Mouse (Mus musculus): ENCODE measurements around the gene Palld. TPM values are rescaled to one million over a fixed set of nuclear protein-coding genes. Genes with fewer than 3 reads are reported as not detected.
A peak's percentile ranks its signal among the peaks of the same experiment; 100 is the strongest.

Gene Palld
- polyA plus RNA-seq, 1 experiment from 2014 or later = 7.2 TPM

DNA sequence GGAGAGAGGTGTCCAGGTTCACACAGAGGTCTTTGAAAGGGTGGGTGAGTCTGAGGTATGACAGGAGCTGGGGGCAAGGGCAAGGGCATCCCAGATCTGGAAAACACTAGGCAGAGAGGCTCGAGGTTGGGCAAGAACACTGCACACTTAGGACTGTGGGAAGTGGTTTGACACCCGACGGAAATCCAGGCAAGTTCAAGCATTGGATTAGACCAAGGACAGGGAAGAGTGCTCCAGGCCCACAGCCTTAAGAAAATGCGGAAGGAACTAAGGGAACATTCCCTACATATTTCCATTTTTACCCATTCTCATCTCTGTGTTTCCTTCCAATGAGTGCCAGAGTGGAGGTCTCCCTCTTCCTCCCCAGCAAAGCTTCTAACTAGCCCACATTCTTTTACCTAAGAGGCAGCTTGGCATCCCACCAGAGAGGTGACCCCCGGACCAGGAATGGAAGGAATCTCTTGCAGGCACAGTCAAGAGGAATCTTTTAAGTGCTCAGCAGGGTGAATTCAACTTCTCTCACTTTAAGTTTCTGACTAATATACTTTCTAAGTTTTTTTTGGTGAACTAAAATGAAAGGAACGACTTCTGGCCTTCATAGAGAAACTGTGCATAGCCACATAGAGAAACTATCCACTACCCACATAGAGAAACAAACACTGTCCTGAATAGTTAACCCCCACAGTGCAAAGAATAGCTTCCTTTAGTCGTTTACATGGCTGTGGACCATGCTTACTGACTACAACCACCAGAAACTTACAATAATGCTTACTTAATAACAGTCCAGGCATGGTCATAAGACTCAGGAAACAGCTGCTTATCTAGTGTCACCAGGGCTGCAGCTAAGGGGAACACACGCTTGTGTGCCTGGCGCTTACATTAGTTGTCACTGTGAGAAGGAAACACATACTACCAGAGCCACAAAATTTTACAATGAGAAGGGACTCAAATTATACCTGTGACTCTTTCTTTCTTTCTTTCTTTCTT lies 286.5 kb downstream of the Palld start:
- Histone ChIP-seq H3K36me3 (ENCODE audit: inconsistent target) (no peaks in the 10 kb centered on the region), H3K79me2 (ENCODE audit: inconsistent target) (no peaks in the 10 kb centered on the region), H3K4me3 (ENCODE audit: inconsistent target) (no peak overlapping the region), H3K27ac (peak overlapping the region; percentile 29)
- 63% methylated on average over 9 of the region's 9 CpGs for WGBS (ENCODE audit: missing documents)

DNA sequence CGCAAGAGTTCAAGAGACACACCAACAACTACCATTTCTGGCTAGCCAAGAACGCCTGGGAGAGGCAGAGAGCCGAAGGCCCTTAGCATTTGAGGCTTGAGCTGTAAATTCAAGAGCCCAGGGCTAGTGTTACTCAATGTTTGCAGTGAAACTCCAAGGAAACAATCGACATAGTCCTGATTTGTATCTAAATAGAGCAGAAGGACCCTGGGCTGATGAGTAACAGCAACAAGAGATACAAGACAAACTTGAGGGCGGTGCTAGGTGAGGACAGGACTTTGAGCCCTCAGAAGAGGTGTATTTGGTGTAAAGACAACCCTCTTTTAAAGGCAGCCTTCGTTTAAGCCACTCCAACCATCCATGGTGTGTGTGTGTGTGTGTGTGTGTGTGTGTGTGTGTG lies 290.7 kb downstream of the Palld start:
- no peak overlapping the region for H3K27ac ChIP-seq
- WGBS (ENCODE audit: missing documents) = 90% methylated on average over 6 of the region's 6 CpGs
- no peaks in the 10 kb centered on the region for H3K36me3 ChIP-seq (ENCODE audit: inconsistent target)
- H3K4me3 ChIP-seq (ENCODE audit: inconsistent target) = no peak overlapping the region
- no peaks in the 10 kb centered on the region for H3K79me2 ChIP-seq (ENCODE audit: inconsistent target)

DNA sequence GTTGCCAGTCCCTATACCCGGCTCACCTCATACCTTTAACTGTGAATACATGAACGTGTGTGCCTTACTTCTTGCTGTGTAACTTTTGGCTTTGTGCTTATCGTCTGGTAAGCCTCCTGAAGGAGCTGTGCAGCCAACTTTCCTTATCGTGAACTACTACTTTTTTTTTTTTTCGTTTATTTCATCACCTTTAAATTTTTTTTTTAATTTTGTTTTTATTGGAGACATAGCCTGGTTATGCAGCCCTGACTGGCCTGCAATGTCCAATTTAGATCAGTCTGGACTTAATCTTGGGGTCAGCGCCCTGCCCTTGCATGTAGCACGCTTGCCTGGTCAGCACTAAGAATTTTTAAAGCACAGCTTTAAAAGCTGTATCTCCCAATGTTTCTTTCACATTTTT lies 291.4 kb downstream of the Palld start:
- H3K4me3 ChIP-seq (ENCODE audit: inconsistent target) = no peak overlapping the region
- no peak overlapping the region for H3K27ac ChIP-seq
- WGBS (ENCODE audit: missing documents) = 92% methylated on average over 7 of the region's 7 CpGs
- H3K36me3 ChIP-seq (ENCODE audit: inconsistent target) = no peaks in the 10 kb centered on the region
- H3K79me2 ChIP-seq (ENCODE audit: inconsistent target) = no peaks in the 10 kb centered on the region

DNA sequence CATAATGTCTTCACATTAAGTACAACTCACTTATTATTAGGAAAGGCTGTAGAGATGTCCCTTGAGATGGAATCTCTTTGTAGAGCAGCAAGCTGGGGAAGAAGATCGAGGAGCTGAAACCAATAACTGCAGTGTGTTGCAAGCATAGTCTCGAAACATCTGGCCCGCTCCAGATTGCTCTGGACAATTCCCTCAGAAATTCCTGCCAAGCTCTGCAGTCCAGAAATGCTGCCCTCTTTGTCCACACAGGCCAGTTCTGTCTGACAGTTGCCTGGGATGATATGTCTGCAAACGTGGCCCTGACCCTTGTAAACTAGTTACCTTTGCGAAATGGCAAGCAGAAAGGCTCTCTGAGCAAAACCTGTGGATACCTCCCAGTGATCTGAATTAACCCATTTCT lies 291.9 kb downstream of the Palld start:
- 91% methylated on average over 5 of the region's 5 CpGs for WGBS (ENCODE audit: missing documents)
- H3K36me3 ChIP-seq (ENCODE audit: inconsistent target) = no peaks in the 10 kb centered on the region
- no peak overlapping the region for H3K27ac ChIP-seq
- no peaks in the 10 kb centered on the region for H3K79me2 ChIP-seq (ENCODE audit: inconsistent target)
- no peak overlapping the region for H3K4me3 ChIP-seq (ENCODE audit: inconsistent target)

DNA sequence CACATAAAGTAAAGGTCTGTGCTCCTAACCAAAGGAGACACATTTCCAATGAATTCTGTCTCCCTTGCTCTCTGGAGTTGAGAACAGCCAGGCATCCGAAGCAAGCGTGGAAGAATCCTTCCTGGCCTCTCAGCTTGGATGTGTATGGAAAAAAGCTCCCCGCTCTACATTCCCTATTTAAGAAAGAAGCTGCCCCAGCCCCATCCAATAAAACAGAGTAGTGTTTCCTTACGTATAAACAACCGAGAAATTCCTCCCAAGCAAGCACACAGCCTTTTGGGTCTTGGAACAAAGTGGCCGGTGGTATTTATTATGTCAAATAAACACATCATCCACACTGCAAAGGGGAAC lies 295.1 kb downstream of the Palld start:
- Histone ChIP-seq H3K4me3 (ENCODE audit: inconsistent target) (no peak overlapping the region), H3K27ac (peak overlapping the region; percentile 40), H3K36me3 (ENCODE audit: inconsistent target) (no peaks in the 10 kb centered on the region), H3K79me2 (ENCODE audit: inconsistent target) (no peaks in the 10 kb centered on the region)
- 87% methylated on average over 6 of the region's 6 CpGs for WGBS (ENCODE audit: missing documents)

DNA sequence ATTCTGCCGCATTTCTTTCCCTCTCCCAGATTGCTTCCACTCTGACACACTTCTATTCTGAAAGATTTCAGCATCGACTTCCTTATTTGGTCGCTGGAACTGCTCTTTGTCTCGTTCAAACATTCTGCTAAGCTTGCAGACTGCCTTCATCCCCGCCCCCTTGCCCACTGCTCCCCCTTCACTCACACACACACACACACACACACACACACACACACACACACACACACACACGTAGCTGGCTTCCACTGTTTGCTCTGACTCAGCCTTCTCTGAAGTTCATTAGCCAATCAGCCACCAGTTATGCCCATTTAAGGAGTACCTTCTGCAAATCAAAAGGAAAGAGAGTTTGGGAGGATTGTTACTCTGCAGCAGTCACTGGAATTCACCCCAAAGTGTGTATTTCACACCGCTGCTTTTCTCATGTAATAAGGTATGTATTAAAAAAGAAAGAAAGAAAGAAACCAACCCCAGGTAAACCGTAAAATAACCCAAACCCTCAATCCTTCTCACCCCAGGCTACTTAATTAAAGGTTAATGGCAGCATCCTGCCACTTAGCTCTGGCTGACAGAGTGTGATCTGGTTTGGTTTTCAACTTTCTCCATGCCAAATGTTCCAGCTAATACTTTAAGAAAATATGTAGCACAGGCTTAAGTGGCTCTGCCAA lies 295.6 kb downstream of the Palld start:
- Histone ChIP-seq H3K4me3 (ENCODE audit: inconsistent target) (no peak overlapping the region), H3K27ac (peak overlapping the region; percentile 43), H3K79me2 (ENCODE audit: inconsistent target) (no peaks in the 10 kb centered on the region), H3K36me3 (ENCODE audit: inconsistent target) (no peaks in the 10 kb centered on the region)
- 12% methylated on average over 6 of the region's 8 CpGs for WGBS (ENCODE audit: missing documents)

DNA sequence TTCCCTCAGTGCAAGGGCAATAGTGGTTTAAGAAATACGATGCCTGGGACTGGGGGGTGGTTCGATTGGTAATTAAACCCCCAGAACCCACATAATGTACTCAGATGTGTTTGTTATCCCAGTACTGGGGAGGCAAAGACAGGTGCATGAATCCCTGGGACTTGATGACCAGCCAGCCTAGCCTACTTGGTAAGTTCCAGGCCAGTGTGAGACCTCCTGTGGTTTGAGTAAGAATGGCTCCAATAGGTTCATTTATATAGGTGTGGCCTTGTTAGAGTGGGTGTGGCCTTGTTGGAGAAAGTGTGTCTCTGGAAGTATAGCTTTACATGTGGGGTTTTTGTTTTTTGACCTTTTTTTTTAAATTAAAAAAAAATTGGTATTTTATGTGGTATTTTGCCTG lies 297.6 kb downstream of the Palld start:
- no peak overlapping the region for H3K27ac ChIP-seq
- WGBS (ENCODE audit: missing documents) = 100% methylated on average over 2 of the region's 2 CpGs
- H3K36me3 ChIP-seq (ENCODE audit: inconsistent target) = no peaks in the 10 kb centered on the region
- H3K79me2 ChIP-seq (ENCODE audit: inconsistent target) = no peaks in the 10 kb centered on the region
- no peak overlapping the region for H3K4me3 ChIP-seq (ENCODE audit: inconsistent target)

DNA sequence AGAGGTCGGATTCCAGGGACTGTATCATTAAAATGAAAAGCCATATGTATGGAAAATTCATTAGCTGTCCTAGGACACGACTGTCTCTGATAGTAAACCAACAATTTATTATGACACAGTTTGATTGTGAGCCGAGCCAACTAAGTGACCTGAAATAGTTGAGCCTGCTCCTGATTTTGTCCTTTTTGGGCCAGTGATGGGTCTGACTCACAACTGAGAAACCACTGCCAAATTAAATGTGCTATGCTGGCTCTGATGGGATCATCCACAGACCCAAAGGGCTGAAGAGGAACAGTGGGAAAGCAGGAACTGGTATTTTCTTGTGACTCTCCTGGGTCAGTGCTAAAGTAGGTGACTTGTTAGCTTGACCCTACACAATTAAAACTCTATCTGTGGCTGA lies 305.6 kb downstream of the Palld start:
- Histone ChIP-seq H3K27ac (no peak overlapping the region), H3K4me3 (ENCODE audit: inconsistent target) (no peak overlapping the region), H3K36me3 (ENCODE audit: inconsistent target) (no peaks in the 10 kb centered on the region), H3K79me2 (ENCODE audit: inconsistent target) (no peaks in the 10 kb centered on the region)
- WGBS (ENCODE audit: missing documents) = 87% methylated on average over 3 of the region's 3 CpGs

DNA sequence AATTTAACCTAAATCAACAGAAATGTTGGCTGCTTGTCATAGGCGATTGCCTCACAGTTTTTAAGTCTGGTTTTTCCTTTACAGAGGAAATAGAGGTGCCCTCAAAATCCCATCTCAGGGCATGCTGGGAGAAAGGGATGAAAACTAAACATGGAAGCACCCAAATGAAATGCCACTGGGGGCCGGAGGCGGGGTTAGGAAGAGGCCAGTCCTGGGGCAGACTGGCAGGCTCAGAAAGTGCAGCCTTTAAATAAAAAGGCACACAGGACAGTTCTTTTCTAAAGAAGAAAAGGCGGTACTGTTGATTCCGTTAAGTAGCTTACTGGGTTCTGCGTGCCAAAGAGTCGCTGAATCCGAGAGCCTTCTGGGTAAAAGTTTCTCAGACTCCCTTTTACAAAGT lies 311.0 kb downstream of the Palld start:
- no peak overlapping the region for H3K27ac ChIP-seq
- 66% methylated on average over 8 of the region's 8 CpGs for WGBS (ENCODE audit: missing documents)
- H3K79me2 ChIP-seq (ENCODE audit: inconsistent target) = no peaks in the 10 kb centered on the region
- 0 out of 2 replicates have a peak overlapping the region, but pooled peaks have one; percentile 59 for H3K4me3 ChIP-seq (ENCODE audit: inconsistent target)
- no peaks in the 10 kb centered on the region for H3K36me3 ChIP-seq (ENCODE audit: inconsistent target)

DNA sequence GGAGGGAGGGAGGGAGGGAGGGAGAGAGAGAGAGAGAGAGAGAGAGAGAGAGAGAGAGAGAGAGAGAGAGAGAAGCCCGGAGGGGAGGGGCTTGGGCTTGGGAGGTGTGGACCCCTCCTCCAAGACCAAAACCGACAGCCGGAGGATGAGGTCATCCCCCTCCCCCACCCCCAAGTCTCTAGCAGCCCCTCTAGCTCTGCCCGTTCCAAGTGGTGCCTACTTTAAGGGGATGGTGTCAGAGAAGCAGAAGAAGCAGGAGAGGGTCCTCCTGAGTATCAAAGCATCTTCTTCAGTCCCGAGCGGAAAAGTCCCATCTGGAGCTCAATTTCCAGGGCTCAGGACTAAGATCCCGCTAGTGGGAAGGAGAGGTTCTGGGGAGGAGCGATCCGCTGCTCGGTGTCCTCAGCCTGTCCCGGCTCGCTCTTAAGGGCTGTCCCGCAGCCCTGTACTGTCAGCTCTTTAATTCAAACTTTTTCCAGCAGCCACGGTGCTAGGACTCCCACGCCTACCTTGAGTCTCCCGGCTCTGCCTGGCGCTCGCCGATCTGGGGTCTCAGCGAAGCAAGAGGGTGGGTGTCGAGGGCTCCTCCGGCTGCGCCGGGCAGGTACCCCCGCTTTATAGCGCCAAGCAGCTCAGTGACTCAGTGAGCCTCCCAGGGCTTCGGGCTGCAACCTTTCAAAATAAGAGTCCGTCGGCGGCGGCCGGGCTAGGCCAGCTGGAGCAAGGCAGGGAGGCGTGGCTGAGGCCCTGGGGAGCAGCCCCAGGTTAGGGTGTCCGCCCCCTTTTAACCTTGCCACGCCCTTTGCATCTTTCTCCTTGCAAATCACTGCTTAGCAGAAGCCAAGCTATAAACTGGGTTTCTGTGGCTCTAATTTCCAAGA lies 311.7 kb downstream of the Palld start:
- Histone ChIP-seq H3K4me3 (ENCODE audit: inconsistent target) (peak overlapping the region; percentile 59), H3K27ac (no peak overlapping the region), H3K36me3 (ENCODE audit: inconsistent target) (no peaks in the 10 kb centered on the region), H3K79me2 (ENCODE audit: inconsistent target) (no peaks in the 10 kb centered on the region)
- WGBS (ENCODE audit: missing documents) = 2% methylated on average over 31 of the region's 35 CpGs

DNA sequence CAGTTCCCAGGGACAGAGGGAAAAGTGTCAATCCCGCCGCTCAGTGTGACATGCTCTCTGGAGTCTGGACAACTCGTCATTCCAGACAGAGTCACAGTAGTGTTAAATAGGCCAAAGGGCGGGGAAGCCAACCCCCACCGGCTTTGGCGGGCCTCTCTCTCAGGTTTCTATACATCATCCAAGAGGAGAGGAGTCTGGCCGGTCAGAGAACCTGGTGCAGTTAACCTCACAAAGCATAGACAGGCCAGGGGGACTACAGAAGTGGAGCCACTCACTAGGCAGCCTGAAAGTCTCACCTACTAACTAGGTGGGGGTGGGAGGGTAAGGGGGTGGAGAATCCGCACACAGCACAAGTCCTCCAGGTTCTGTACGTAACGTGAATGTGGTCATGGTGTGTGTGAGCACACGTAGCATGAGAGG lies 312.5 kb downstream of the Palld start:
- H3K4me3 ChIP-seq (ENCODE audit: inconsistent target) = no peak overlapping the region
- WGBS (ENCODE audit: missing documents) = 89% methylated on average over 11 of the region's 11 CpGs

DNA sequence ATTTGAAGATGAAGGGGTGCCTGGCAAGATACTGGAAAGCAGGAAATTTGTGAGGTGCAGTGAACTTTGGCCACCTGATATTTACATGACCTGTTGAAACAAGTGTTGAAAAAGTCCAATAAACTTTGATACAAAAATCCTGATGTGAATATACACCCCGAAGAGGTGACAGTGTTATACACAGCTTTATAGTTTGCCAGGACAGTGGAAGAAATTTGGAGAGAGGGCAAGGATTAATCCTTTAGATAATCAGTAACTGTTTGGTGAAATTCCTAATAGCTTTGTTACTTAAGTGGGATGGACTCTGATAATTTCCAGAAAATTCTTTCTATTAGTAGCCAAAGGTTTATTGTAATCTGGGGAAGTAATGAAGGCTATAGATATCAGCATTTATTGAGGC lies 314.2 kb downstream of the Palld start:
- Histone ChIP-seq H3K4me3 (ENCODE audit: inconsistent target) (no peak overlapping the region), H3K79me2 (ENCODE audit: inconsistent target) (no peaks in the 10 kb centered on the region), H3K36me3 (ENCODE audit: inconsistent target) (no peaks in the 10 kb centered on the region), H3K27ac (no peak overlapping the region)
- 90% methylated on average over 1 of the region's 1 CpGs for WGBS (ENCODE audit: missing documents)

More for the DNA sequence above, 312.5 kb downstream of the Palld start:
- Histone ChIP-seq H3K79me2 (ENCODE audit: inconsistent target) (no peaks in the 10 kb centered on the region), H3K36me3 (ENCODE audit: inconsistent target) (no peaks in the 10 kb centered on the region), H3K27ac (no peak overlapping the region)

DNA sequence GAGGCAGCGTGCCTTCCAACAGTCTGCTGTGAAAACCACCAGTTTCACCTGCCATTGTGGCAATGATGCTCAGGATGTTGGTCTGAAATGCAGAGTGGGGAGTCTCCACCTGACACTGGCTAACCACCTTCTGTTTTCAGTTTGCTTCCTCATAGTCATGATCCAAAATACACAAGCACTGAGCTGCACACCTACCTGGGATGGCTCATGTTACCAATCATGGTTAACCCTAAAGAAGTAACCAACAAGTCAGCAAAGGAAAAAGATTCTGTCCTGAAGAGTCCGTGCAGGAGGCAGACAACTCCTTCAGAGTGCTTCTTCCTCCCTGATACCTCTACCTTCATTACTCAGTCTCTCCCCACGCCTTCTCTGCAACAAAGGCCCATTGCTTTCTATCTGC lies 314.8 kb downstream of the Palld start:
- WGBS (ENCODE audit: missing documents) = 95% methylated on average over 3 of the region's 3 CpGs
- no peaks in the 10 kb centered on the region for H3K36me3 ChIP-seq (ENCODE audit: inconsistent target)
- no peak overlapping the region for H3K27ac ChIP-seq
- no peak overlapping the region for H3K4me3 ChIP-seq (ENCODE audit: inconsistent target)
- no peaks in the 10 kb centered on the region for H3K79me2 ChIP-seq (ENCODE audit: inconsistent target)

DNA sequence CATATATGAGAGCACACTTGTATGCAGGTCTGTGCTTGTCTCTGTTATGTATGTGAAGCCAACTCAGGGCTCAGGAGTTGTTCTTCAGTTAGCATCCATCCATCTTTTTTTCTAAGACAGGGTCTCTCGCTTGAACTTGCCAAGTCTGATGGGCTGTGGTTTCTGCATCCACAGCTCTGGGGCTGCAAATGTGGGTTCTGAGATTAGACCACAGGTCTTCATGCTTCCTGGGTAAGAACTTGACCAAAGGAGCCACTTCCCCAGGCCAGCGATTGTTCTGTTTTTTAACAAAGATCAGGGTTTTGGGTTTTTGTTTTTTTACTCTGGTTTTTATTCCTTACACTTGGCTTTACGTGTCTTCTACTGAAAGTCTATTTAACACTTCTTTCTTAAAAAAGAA lies 316.0 kb downstream of the Palld start:
- Histone ChIP-seq H3K27ac (no peak overlapping the region), H3K4me3 (ENCODE audit: inconsistent target) (no peak overlapping the region), H3K79me2 (ENCODE audit: inconsistent target) (no peaks in the 10 kb centered on the region), H3K36me3 (ENCODE audit: inconsistent target) (no peaks in the 10 kb centered on the region)
- WGBS (ENCODE audit: missing documents) = 17% methylated on average over 3 of the region's 3 CpGs

All from macrophage (primary cell).